Mouse (Mus musculus) liver, adult 2 months (tissue): ENCODE results near the gene Hmga1b. TPM values are rescaled to one million over a fixed set of nuclear protein-coding genes. Genes with fewer than 3 reads are reported as not detected.
A peak's percentile ranks its signal among the peaks of the same experiment; 100 is the strongest.

ENCODE experiments used
- DNase-seq: peaks from one replicate; pipeline ENCODE4 v3.0.0-alpha.2; 2011; ENCODE audit warnings: low read depth, low spot score; ENCODE audit errors: extremely low read depth
- H3K27ac ChIP-seq: fragments of 200-500 bp; replicated peaks from 2 replicates; pipeline ENCODE4 v1.5.1; 2012; ENCODE audit warnings: low read depth, mild to moderate bottlenecking, control low read depth, inconsistent platforms, low read length; ENCODE audit not compliant: insufficient read depth
- H3K27me3 ChIP-seq: fragments of 200-500 bp; 2 replicates; pipeline ENCODE4 v1.6.1; 2012; ENCODE audit warnings: mild to moderate bottlenecking, moderate library complexity, low read length, inconsistent platforms; ENCODE audit not compliant: control insufficient read depth, insufficient read depth
- H3K36me3 ChIP-seq: fragments of 200-500 bp; 2 replicates; pipeline ENCODE4 v1.6.1; 2012; ENCODE audit warnings: low read length, inconsistent platforms; ENCODE audit not compliant: control insufficient read depth, insufficient read depth
- H3K4me1 ChIP-seq: fragments of 200-500 bp; 2 replicates; pipeline ENCODE4 v1.6.1; 2011; ENCODE audit warnings: low read length; ENCODE audit not compliant: control insufficient read depth, insufficient read depth
- H3K4me3 ChIP-seq: fragments of 200-500 bp; 2 replicates; pipeline ENCODE4 v1.5.1; 2011; ENCODE audit warnings: low read depth, mild to moderate bottlenecking, control low read depth, low read length, moderate library complexity; ENCODE audit not compliant: insufficient read depth
- H3K79me2 ChIP-seq: fragments of 200-500 bp; 2 replicates; pipeline ENCODE4 v1.6.1; 2012; ENCODE audit warnings: inconsistent platforms, mild to moderate bottlenecking, low read length, moderate library complexity; ENCODE audit not compliant: control insufficient read depth, insufficient read depth
- H3K9ac ChIP-seq: fragments of 200-500 bp; 2 replicates; pipeline ENCODE4 v1.6.1; 2012; ENCODE audit warnings: low read depth, mild to moderate bottlenecking, control low read depth, inconsistent platforms, low read length
- CTCF ChIP-seq: fragments of 200-500 bp; IDR thresholded peaks from 2 replicates; pipeline ENCODE4 v1.5.1; 2011; ENCODE audit warnings: low read depth, low read length, control low read depth
- POLR2A ChIP-seq: fragments of 200-500 bp; IDR thresholded peaks from 2 replicates; pipeline ENCODE4 v1.6.1; 2011; ENCODE audit warnings: low read length, control low read depth; ENCODE audit not compliant: insufficient read depth; ENCODE audit errors: extremely low read depth
- WGBS: fragments of 180-500 bp; shearing (Covaris S2); methylation state at CpG from one replicate; pipeline ENCODE4 v1.1.7; 2018; 5-methylcytosine and 5-hydroxymethylcytosine counted together
- polyA plus RNA-seq: library from polyadenylated mRNA; depleted of rRNA; stranded (reverse); fragments of >200 nt; gene quantifications from 2 replicates; pipeline ENCODE4 v1.2.3, GENCODE M21; 2012
- total RNA-seq: library from RNA; depleted of rRNA; stranded (reverse); fragments of >200 nt; gene quantifications from 2 replicates; pipeline ENCODE4 v1.2.3, GENCODE M21; 2014

The Hmga1b gene
- total and polyA plus RNA-seq, 2 experiments, result 0.12 to 0.55 TPM

DNA sequence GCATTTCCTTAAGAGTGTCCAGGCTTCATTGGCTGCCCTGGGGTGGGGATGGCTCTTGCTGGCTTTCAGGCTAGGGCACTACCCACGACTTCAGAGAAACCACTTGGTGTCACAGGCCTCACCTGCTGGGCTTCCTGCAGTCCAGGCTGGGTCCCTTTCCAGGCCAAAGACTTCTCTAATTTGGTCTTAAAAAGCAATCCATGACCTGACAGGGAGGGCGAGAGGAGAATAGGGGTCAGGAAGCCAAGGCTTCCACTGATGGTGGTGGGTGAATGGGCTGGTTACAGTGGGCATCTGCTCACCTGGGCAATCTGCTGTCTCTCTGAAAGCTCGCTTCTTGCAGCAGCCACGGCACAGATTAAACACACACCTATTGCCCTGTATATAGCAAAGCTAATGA is 26.8 kb downstream of the Hmga1b start:
- peaks cover 8% of the 10 kb centered on the region for H3K4me1 ChIP-seq
- no peak overlapping the region for H3K27ac ChIP-seq
- WGBS, result 59% methylated on average over 4 of the region's 4 CpGs
- H3K4me3 ChIP-seq, result no peak overlapping the region
- peaks cover 6% of the 10 kb centered on the region; the same call in 1 of the 2 replicates for H3K79me2 ChIP-seq
- DNase-seq, result no peak
- H3K9ac ChIP-seq, result no peak overlapping the region
- no peaks in the 10 kb centered on the region for H3K27me3 ChIP-seq
- TF ChIP-seq POLR2A (no peak), CTCF (no peak)
- peaks cover 37% of the 10 kb centered on the region for H3K36me3 ChIP-seq

DNA sequence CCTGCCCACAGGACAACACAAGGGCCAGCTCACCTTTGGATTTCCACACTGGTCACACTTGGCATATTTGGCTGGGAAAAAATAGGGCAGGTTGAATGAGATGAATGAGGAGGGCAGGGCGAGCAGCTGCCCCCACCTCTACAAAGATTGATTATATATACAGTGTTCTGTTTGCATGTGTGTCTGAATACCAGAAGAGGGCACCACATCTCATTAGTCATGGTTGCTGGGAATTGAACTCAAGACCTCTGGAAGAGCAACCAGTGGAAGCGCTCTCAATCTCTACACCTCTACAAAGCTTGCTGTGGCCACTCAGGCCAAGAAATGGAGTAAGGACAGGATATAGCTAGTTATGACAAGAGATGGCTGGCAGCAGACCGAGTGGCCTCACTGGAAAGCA is 27.2 kb downstream of the Hmga1b start:
- WGBS, result 67% methylated on average over 3 of the region's 3 CpGs
- Histone ChIP-seq H3K9ac (no peak overlapping the region), H3K27ac (no peak overlapping the region), H3K79me2 (peaks cover 4% of the 10 kb centered on the region; the same call in 1 of the 2 replicates), H3K4me3 (no peak overlapping the region), H3K36me3 (peaks cover 37% of the 10 kb centered on the region), H3K4me1 (peaks cover 7% of the 10 kb centered on the region), H3K27me3 (no peaks in the 10 kb centered on the region)
- TF ChIP-seq POLR2A, result no peak
- no peak for TF ChIP-seq CTCF
- DNase-seq, result peak; percentile 69

DNA sequence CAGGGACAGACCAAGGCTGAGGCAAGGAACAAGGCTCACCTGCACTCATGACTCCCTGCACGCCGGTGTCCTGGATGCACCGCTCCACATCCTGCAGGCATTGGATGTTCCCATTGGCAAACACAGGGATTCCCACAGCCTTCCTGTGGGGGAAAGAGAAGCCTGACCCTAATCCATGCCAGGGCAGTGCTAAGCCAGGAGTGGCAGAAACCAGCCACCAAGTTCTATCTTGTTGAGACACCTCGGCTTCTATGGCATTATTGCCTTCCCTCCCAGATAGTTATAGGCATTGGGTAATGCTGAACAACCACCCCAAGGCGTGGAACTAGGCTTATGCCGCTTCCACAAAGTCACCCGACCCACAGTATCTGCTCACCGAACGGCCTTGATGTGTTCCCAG is 30.1 kb downstream of the Hmga1b start:
- TF ChIP-seq POLR2A (no peak), CTCF (no peak)
- H3K79me2 ChIP-seq, result peaks cover 15% of the 10 kb centered on the region
- H3K9ac ChIP-seq, result no peak overlapping the region
- H3K36me3 ChIP-seq, result peaks cover 35% of the 10 kb centered on the region
- H3K27me3 ChIP-seq, result no peaks in the 10 kb centered on the region
- no peak overlapping the region for H3K27ac ChIP-seq
- no peak for DNase-seq
- H3K4me1 ChIP-seq, result peaks cover 9% of the 10 kb centered on the region
- no peak overlapping the region for H3K4me3 ChIP-seq
- 96% methylated on average over 9 of the region's 9 CpGs for WGBS

DNA sequence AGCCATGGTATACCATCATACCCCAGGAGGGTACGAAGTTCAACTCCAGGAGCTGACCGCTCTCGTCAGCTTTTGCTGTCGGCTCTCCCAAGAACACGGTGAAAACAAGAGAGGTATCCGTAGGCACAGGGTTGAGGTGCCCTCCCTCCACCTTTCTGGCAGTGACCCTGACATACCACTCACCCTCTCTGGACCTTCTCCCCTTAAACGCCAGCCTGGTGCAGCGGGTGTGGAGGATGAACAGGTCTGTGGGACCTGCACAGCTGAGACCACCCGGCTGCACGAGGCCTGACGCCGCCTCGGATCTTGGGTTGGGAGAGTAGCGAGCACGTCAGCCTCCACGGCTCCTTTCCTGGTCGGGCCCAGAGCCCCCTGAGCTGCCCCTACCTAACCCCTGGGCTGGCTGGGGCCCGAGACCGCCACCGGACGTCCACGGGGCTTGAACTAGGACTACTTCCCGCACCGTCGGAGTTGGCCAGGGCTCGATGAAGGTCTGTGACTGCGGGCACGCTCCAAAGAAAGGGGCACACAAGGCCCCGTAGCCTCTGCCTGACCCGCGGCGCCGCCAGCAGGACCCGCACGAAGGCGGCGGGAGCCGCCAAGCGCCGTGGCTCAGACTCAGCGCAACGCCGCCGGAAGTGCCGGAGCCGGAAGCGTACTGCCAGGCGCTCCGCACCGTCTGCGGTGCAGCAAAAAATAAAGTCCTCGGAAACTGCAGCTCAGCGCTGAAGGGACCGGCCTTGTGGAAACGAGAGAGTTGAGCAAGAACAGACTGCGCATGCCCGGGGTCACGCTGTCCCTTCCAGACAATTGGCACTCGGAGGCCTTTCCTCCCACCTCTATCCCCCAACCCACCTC is 33.4 kb downstream of the Hmga1b start, which contains the start of gene Dus1l:
Dus1l (minus strand) TSS at position 648 of the 858 bp plus-strand sequence.
- Histone ChIP-seq H3K9ac (peak within 1 kb of the TSS; percentile 88), H3K36me3 (peaks cover 16% of the 10 kb centered on the region), H3K4me1 (peaks cover 15% of the 10 kb centered on the region), H3K27me3 (no peaks in the 10 kb centered on the region), H3K79me2 (peaks cover 15% of the 10 kb centered on the region), H3K4me3 (peak within 1 kb of the TSS; percentile 90), H3K27ac (peak within 1 kb of the TSS; percentile 67)
- 1% methylated on average over 59 of the region's 59 CpGs for WGBS
- peak; percentile 84 for DNase-seq
- TF ChIP-seq POLR2A, result peak; percentile 55
- no peak for TF ChIP-seq CTCF

DNA sequence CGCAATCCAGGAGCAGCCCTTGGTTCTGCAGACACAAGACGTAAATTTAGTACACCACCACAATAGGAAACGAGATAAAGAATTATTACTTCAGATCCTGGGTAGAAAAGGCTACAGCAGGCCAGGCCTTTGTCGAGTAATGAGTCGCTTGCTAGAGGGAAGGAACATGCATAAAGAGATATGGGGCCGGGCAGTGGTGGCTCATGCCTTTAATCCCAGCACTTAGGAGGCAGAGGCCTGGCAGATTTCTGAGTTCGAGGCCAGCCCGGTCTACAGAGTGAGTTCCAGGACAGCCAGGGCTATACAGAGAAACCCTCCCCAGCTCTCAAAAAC is 34.0 kb downstream of the Hmga1b start:
- Histone ChIP-seq H3K27ac (peak overlapping the region; percentile 17), H3K79me2 (peaks cover 15% of the 10 kb centered on the region), H3K4me1 (peaks cover 15% of the 10 kb centered on the region), H3K36me3 (peaks cover 11% of the 10 kb centered on the region), H3K27me3 (no peaks in the 10 kb centered on the region), H3K9ac (peak overlapping the region; percentile 47), H3K4me3 (no peak overlapping the region)
- TF ChIP-seq POLR2A (no peak), CTCF (no peak)
- no peak for DNase-seq
- 40% methylated on average over 8 of the region's 8 CpGs for WGBS

DNA sequence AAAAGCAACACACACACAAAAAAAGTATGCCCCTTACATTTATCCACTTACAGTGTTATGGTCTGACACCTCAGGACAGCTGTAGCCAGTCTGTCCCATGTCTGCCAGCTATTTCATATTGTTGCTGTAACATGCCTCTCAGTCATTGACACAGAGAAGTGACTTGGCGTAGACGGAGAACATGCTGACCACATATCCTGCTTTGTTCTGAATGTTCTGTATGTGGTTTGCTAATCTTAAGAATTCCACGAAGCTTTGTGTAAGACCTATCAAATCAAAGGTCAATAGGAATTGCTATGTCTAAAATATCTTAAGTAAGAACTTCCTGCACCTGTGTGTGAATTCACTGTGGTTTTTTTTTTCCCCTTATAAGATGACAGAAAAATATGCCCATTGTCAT is 35.6 kb downstream of the Hmga1b start:
- Histone ChIP-seq H3K79me2 (peaks cover 15% of the 10 kb centered on the region), H3K9ac (no peak overlapping the region), H3K27me3 (no peaks in the 10 kb centered on the region), H3K36me3 (peaks cover 4% of the 10 kb centered on the region; the same call in 1 of the 2 replicates), H3K4me1 (peaks cover 15% of the 10 kb centered on the region), H3K27ac (no peak overlapping the region), H3K4me3 (no peak overlapping the region)
- 85% methylated on average over 3 of the region's 3 CpGs for WGBS
- TF ChIP-seq CTCF (no peak), POLR2A (no peak)
- DNase-seq, result no peak
